Mouse (Mus musculus): ENCODE measurements around the gene Sema3f.

Sema3f gene

DNA sequence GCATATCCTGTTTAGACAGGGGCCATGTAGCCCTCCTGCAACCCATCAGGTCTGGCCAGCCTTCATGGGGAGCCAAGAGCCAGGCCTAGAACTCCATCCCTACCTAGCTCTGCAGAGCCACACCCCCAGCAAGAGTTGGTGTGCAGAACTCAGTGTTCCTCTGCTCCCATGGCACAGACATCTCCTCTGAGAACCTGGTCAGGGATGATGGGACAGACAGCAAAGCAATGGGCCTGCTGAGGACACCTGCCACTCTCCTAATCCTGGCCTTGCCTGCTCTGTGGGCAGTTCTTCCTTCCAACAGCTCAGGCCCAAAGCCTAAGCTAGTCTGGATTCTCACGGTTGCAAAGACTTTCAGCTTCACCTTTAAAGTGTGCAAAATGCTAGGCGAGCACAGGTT, 5.4 kb upstream of the Sema3f start:
- DNase-seq (ENCODE audit: low read depth, low spot score), result no peak

DNA sequence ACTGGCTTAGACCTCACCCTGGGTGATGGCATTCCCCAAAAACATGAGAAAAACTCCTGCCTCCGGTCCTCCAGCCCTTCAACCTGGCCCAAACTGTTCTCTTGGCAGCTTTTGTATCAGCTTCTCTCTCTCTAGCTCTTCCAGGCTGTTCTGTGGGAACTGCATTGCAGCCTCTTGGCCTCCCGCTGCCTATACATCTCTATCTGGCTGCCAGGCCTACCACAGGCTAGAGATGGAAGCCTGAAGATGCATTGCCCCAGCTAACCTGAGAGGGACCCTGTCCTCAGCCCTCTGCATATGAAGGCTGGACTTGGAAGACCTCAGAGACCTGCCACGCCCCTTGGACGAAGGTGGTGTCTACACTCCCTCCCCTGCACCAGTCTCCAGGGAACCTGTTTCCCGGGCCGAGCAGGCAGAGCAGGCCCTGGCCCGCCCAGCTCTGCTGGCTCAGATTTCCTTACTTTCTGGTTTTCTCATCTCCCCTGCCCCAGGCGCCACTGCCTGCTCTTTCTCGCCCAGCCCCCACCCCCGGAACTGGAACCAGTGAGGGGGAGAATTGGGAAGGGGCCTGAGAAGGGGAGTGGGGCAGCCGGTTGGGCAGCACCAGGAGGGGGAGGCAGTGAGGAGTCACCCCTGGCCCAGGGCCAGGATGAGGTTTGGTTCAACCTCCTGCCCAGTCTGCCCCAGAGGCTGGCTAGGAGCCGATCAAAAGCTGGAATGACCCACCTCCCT, 4.1 kb upstream of the Sema3f start:
- DNase-seq (ENCODE audit: low read depth, low spot score), result no peak

- DNase-seq (ENCODE audit: low read depth, low spot score), result no peak
Measured at GRCm38 (mm10) chr9:107709096-107709696, 1.1 kb downstream of the Sema3f start.

DNA sequence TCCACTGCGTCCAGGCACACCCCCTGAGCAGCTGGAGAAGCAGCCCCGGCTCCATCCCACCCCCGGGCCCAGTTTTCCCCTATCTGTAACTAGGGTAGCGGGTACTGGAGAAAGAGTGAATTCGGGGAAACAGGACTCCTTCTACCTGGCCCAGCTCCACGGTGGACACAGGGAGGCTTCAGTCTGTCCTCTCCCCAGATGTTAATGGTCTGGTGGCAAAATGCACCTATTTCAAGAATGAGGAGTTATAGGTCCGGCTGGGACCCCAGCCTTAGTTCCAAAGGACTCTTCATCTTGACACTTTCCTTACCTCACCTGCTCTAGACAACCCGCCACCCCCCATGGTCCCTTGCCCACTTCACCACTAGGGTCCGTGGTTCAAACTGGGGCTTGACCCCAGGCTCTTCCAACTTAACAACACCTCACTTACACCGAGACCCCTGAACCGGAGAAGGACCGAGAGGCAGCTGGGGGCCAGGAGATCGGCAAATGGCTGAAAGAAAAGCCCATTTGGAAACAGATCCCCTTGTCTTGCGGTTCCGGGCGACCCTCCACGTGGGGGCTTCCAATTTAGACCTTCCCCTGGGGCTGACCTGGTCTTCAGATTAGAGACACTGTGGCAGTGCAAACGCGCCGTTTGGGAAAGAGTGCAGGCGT, 1.7 kb downstream of the Sema3f start:
- DNase-seq (ENCODE audit: low read depth, low spot score), result no peak

DNA sequence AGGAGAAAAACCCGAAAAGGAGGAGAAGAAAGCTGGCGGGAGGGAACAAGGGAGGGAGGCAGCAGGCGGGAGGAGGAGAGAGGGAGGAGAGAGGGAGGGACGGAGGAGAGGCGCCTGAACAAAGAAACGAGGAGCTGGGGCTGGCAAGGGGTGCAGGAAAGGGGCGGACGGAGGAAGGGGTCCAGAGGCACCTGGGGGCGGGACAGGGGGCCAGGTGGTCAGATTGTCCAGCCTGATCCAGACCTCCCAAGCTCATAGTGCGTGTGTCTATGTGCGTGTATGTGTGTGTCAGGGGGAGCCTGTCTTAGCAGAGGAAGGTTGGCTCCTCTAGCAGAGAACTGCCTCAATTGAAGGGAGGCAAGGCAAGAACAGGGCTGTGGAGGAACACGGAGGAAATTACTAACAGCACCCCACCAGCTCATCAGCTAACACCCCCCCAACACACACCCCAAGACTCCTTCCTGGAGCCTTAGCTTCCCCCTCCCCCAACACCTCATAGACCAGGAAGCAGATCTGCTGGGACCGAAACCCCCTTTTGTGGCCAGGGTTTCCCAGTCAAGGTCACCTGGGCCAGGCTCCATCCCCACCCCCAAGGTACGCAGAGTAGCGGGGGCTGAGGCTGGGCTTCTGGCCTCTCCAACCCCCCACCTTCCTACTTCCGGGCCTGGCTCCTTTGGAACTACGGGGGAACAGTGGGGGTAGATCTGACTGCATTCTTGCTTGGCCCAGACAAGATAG, 2.4 kb downstream of the Sema3f start:
- DNase-seq (ENCODE audit: low read depth, low spot score), result no peak

DNA sequence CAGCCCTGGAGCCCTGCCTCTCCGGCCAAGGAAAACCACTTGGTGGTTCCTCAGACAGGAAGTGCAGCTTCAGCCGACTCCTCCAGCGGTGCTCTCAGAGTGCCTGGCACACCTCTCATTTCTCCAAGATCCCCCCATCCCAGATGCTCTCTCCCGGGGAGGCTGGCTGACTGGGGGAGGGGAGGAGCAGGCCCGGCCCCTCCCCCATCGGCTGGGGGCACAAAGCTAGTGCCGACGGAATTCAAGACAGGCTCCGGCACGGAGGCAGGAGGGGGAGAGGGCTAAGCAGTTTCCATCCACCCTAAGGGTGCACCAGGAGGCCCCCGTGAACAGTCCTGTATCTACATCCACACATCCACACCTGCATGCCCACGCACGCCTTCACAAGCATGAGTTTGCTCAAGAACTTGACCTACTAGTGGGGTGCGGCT, 3.5 kb downstream of the Sema3f start:
- DNase-seq (ENCODE audit: low read depth, low spot score), result no peak

GRCm38 (mm10) chr9:107703337-107704122, 6.7 kb downstream of the Sema3f start:
- no peak for DNase-seq (ENCODE audit: low read depth, low spot score)

- DNase-seq (ENCODE audit: low read depth, low spot score), result no peak
Measured at GRCm38 (mm10) chr9:107702606-107703185, 7.6 kb downstream of the Sema3f start.

DNA sequence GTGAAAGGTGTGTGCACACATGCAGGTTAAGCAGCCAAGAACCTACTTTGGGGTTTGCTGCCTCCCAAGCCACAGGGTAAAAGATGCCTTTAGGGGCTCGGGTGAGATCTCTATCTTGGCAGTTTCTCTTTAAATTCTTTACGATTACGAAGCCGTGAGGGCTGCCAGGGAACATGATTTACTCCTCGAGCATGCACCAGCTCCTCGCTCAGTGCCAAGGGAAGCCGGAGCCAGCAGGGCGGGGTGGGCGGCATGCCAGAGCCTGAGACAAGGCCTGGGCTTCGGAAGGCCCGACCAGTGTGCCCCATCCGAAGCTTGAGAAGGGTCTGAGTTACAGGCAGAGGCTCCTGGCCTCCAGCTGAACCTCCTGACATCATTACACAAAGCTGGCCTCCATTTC, 8.7 kb downstream of the Sema3f start:
- DNase-seq (ENCODE audit: low read depth, low spot score), result no peak

GRCm38 (mm10) chr9:107700114-107700571, 10.1 kb downstream of the Sema3f start:
- DNase-seq (ENCODE audit: low read depth, low spot score), result no peak

DNA sequence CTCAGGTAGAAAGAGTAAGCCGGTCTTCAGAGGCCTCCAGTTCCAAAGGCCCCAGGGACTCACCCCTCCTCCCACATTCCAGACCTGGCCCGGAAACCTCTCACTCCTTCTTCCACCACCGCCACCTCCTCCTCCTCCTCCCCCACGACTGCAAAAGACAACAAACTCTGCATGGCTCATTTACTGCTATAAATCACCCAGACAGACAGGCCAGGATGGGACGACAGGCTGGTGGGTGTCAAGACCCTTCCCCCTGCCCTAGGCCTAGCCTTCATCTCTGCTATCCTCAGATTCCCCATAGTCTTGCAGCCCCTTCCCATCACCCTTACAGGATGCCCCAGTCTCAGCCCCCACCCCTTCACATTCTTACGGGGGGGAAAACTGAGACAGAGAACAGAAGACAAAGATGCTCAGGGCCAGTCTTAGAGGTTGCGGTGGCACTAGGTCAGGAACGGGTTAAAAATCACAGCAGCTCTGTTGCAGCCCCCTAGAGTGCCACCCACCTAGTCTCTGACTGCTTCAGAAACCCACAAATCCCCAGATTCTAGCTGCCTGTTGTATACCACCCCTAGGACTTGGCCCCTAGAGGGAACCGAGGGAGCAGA, 10.8 kb downstream of the Sema3f start:
- no peak for DNase-seq (ENCODE audit: low read depth, low spot score)

DNA sequence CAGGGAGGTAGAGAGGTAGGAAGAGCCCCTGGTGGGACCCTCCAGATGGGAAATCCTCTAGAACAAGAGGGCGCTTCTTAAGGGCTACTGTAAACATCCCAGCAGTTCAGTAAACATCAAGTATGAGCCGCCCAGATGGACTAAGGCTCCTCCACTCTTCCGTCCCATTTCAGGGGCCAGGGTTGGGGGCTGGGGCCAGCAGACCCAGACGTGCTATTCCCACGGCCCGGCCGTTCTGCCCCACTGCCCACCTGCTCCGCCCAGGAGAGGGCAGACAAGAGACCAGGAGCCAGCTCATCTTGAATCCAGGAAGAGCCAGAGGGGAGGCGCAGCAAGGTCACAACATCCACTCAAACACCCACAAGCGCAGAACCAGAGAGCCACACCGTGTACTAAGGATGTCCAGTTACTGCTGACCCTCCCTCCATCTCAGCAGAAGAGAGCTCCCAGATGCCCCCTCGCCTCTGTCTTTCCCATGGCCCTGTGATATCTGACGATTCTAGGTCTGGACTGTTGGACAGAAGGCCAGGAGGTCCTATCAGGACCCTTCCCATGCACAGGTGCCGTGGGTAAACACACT, 11.6 kb downstream of the Sema3f start:
- DNase-seq (ENCODE audit: low read depth, low spot score), result no peak

- no peak for DNase-seq (ENCODE audit: low read depth, low spot score)
Measured at GRCm38 (mm10) chr9:107697811-107698521, 12.3 kb downstream of the Sema3f start.

DNA sequence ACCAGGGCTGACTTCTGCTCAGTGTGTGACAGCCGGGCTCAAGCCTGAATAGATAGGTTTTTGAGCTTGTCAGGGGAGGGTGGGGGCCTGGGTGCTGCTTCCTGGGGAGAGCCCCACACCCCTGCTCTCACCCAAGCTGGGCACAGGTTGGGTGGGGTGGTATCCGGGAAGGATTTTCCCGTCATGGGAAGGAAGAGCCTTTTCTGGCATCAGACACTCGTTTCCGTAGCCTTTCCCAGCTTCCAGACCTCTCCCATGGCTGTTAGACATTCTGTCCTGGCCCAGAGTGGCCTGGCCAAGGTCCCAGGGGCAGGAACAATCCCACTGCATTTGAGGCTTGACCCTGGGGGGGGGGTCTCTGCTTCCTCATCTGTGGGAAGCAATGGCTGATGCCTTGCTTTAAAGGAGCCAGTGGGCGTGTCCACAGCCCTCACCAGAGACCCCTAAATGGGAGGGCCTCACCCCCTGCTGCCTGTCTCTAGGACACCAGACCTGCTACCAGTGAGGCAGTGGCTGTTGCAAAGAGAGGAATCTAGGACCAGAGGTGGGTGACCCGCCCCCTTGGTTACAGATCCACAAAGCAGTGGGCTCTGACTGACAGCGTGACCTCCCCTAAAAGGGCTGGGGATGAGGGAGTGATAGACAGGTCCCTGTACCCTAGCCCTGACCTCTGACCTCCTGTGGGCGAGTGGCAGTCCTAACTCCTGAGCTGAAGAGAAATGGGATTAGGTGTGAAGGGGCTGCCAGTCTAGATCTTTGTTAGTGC, 13.2 kb downstream of the Sema3f start:
- DNase-seq (ENCODE audit: low read depth, low spot score), result no peak

DNA sequence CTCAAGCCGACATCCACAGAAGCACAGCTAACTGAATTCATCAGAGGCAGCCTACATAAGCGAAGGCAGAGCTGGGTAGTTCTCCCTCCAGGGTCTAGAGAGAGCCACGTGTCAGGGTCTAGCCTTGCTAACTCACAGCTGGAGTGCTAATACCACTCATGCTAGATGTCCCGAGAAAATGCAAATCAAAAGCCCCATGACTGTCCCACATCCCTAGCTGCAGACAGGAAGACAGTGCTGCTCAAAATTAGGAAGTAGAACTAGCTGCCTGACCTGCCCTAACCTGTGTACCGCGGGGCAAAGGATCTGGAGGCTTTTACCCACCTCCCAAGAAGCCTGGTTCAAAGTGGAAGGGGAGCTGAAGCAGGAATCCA, 14.2 kb downstream of the Sema3f start:
- peak; percentile 40 for DNase-seq (ENCODE audit: low read depth, low spot score)

GRCm38 (mm10) chr9:107695441-107696105, 14.7 kb downstream of the Sema3f start:
- DNase-seq (ENCODE audit: low read depth, low spot score), result no peak

DNA sequence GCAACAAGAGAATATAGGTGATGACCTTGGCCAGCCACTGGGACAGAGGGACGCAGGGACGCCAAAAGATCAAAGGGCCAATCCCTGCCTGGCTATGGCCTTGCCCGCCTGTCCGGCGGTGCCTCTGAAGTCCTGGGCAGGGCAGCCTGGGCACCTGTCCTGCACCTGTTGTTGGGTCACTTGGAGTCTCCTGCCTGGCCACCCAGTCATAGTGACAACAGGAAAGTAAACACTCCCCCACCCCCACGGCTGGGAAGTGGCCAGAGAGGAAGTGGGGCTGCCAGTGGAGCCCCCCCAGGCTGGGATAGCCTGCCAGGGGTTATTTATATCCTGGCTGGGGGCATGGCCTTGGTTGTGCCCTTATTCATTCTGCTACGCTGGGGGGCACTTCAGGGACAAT, 15.6 kb downstream of the Sema3f start:
- no peak for DNase-seq (ENCODE audit: low read depth, low spot score)

- no peak for DNase-seq (ENCODE audit: low read depth, low spot score)
Measured at GRCm38 (mm10) chr9:107693433-107693987, 16.8 kb downstream of the Sema3f start.
